Mouse (Mus musculus): ENCODE measurements around the gene Sfxn2.

The Sfxn2 gene

DNA sequence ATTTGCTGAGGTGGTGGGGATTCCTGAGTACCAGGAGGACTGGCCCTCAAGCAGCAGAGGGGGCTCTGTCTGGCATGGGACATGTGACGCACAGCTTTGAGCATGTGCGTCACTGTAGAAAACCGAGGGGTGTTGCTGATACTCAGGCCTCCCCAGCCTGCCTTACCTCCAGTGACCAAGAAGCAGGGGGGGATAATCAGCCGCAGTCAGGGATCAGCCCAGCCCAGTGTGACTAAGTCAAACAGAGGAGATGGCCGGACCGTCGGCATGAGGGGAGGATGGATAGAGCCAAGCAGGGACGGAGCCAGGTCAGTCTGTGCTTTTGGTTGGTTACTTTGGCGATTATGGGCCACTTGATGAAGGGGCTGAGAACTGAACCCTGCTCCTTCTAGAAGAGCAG lies 58.5 kb downstream of the Sfxn2 start:
- DNase-seq: no peak

DNA sequence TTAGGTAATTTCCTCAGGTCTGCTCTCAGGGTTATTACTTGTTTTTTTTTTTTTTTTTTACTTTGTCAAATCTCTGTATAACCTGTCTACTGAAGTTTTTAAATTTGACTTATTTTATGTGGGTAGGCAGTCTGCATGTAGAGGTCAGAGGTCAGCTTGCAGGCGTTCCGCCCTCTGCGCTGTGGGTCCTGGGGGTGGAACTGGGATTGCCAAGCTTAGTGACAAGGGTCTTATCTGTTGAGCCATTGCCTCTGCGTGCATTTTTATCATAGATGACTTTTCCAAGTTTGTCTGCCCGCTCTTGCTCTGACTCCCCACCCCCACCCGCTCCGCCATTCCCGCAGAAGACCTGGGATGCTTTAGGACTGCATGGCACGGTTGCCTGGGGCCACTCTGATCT lies 62.6 kb downstream of the Sfxn2 start:
- no peak for DNase-seq

DNA sequence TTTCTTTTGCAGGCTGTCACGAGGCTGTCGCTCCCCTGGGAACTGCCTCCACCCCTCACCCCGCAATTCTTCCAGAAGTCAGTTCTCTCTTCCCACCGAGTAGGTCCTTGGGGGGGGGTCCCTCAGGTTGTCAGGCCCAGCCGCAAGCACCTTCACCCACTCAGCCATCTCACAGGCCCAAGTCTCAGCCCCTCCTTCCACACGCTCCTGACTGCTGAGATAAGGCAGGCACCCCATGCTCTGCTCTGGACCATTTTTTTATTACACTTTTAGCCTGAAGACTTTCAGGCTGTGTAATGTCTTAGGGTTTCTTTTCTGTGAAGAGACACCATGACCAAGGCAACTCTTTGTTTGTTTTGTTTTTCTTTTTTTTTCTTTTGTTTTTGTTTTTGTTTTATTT lies 64.4 kb downstream of the Sfxn2 start:
- DNase-seq: no peak

DNA sequence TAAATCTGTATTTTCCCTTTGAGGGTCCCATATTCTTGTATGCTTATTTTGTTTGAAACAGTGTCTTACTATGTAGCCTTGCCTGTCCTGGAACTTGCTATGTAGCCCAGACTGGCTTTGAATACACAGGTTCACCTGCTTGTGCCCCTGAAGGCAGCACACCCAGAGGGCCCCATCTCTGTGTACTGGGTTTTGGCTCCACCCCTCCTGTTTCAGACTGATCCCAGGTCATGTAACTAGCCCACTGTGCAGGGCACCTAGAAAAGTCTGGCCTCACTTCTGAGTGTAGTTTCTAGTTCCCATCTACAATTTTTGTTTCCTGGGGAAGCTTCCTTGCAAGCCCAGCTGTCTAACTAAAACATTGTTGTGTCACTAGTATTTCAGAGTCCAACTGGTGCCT lies 65.9 kb downstream of the Sfxn2 start:
- DNase-seq: no peak

DNA sequence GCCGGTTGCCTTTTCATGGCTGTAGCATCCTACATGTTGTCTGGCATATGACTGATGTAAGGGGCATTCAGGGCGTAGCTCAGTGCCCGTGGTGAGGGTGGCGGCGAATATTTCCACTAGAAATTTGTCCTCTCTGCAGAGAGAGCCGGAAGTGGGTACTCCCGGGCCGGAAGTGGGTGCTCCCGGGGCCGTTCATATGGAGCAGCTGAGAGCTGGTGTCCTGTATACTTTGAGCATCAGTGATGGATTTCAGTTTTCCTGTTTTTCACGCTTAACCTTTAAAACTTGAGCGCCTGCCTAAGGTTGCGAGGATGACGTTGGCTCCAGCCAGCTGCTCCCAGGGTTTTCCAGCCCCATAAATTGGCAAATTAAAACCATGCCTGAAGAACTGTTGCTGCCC lies 66.3 kb downstream of the Sfxn2 start:
- no peak for DNase-seq

DNA sequence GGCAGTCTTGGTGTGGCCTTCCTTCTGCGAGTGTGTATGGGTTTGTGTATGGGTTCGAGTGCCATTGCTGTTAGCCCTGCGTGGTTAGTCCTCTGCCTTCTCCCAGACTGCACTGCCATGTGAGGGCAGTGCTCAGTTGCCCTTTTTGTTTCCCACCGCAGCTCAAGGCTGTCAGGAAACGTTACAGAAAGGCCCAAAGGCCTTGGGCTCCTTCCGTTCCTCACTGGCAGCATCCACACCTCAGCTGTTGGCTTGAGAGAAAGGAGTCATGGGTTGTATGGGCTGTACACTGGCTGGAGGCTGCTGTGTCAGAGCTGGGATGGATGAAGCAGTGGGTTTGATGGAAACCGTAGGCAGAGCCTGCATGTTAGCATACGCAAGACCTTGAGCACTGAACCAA lies 67.6 kb downstream of the Sfxn2 start:
- DNase-seq: no peak

DNA sequence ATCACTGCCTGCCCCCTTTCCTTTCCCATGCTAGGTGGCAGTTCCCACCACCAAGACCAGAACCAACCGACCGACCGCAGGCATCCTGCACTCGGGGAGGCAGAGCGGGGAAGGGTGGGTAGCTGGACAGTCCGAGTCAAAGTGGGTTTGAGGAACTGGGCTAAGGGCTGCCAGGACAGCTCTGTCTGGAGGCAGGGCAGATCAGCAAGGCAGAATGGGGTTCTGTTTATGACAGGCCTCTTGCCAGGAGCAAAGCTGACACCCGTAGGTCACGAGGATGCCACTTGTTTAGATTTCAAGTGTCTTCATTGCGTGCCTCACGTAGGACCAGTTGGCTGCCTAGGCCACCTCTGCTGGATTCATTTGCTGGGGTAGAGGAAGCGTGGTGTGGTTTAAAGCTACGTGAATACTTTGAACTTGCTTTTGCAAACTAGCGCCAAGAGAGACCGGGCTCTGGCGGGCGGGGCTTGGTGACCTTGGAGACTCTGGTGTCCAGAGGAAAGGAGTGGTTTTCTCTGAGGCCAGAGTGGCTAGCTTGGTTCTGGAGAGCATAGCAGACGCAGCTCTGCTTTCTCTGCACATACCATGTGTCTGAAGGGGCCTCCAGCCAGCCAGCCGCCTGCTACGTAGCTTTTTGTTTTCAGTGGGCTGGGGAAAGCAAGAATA lies 68.4 kb downstream of the Sfxn2 start:
- no peak for DNase-seq

DNA sequence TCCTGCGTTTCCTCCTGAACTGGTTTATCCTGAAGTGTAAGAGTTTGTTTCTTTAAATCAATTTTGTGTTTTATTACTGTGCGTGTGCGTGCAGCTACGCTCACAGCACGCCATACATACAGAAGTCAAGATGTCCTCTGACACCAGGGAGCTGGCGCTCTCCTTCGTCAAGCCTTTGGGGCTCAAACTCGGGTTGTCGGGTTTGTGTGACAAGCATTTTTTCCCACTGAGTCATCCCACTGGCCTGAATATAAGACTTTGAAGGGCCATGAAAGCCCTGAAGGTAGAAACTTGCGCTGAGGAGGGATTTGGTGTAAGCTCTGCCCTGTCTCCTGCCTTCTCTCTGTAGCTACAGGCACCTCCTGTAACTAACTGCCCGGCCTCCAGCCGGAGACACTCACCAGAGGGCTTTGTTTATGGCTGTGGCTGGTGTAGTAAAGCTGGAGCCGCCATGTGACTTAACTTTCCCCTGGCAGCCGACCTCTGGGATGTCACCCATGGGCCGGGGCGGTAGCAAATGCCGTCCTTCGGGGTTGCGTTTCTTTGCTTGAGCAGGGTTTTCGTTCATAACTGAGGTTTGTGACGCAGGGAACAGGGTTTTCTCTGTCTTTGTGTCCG lies 69.1 kb downstream of the Sfxn2 start:
- no peak for DNase-seq

DNA sequence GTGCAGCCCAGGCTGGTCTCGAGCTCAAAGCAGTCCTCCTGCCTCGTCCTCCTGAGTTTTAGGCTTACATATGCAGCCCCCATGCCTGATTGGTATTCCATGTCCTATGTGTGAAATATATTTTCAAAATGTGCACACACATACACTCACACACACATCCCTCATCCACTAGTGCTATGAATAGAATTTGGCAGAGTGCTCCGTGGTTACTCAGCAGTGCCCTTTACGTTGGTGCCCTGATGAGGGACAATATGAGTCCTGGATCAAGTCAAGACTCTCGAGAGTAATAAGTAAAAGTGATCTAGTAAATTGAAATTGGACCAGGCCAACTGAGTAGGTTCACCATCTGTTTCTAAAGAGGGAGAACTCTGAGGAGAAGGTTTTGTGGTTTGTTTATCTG lies 70.1 kb downstream of the Sfxn2 start:
- DNase-seq: no peak

DNA sequence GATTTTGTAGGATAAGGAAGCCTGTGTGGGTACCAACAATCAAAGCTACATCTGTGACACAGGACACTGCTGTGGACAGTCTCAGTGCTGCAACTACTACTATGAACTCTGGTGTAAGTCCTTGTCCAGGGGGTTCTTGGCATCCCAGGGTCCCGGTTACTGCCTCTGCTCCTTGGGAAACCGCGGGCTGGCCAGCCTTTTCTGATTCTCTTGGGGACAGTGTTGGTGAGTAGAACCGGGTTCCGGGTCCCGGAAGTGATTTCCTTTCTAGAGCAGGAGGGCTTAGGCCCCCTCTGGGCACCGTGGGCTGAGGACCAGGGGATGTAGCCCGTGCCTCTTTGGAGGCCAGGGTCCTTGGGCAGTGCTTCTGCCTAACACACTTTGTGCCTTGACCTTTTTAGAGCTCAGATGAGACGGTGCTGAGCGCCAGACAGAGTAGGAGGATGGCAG lies 71.2 kb downstream of the Sfxn2 start:
- DNase-seq: no peak

DNA sequence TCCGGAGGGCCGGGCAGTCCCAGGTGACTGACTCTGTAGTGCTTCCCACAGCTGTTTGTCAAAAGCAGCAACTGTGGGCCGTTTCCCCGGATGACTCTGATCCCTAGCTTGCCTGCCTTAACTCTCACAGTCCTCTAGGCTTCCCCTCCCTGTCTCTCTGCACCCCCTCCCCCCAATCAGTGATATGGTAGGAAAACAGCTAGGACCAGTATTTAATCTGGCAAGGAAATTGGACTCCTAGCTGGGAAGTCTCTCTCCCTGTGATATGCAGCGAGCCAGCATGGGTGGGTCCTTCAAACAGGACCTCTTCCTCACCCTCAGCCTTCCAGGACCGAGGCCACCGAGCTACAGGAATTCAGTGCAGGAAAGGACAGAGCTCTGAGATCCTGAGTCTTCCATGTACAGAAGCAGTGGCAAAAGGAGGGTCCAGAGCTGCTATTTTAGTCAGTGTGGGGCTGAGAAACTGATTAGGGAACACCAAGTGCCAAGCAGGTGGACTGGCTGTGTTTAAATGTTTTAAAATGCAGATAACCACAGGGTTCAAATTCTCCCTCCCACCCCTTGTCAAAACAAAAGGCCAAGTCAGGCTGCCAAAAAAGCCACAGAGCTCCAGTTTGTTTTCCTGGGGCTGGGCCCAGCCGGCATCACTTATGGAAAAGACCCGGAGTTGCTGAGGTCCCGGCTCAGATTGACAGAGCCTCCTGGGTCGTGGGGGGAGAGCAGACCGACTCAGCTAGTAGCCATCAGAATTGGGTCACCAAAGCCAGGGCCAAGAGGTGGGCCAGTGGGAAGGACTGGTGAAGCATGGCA lies 71.8 kb downstream of the Sfxn2 start:
- no peak for DNase-seq

DNA sequence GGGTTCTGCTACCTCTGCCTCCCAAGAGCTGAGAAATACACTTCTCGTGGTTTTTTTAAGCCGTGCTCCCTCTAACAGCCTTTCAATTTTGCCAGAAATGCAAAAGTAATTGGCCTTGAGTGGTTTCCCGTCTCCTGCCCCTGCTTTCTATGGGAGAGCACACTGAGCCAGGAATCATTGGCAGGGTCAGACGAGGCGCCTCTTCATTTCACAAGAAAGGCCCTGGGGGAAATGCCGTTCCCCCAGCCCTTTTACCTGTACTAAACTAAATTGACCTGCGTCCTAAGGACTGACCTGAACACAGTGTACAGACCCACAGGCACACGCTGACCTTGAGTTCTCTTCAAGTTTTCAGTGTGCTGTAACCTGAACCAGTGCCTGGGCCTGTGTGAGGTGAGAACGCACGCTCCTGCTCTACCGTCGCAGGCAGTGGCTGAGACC lies 72.9 kb downstream of the Sfxn2 start:
- DNase-seq: no peak

DNA sequence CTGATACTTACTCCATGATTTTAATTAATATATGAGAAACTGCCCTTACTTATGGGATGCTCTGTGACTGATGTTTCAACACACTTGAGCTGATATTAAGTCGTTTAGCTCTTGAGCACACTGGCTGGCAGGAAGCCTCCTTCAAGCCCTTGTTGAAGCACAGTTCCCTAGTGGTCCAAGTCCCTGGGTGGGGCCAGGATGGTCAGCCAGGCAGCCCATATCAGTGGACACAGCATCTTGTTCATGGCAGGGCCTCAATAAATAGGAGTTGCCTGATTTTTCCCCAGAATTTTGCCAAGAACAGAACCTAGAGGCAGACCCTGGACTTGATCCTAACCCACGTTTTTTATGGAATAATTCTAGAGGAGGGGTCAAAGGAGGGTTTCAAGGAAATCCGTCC lies 74.1 kb downstream of the Sfxn2 start:
- no peak for DNase-seq

Data from thymus, postnatal 4 days (tissue).